Mouse (Mus musculus): ENCODE results near the gene Aph1a. TPM values are rescaled to one million over a fixed set of nuclear protein-coding genes. Genes with fewer than 3 reads are reported as not detected.

Aph1a gene
- polyA plus RNA-seq, 1 experiment from 2014 or later = 33.3 TPM

- no peaks in the 10 kb centered on the region for H3K9me3 ChIP-seq
- peak overlapping the region; percentile 65 for H3K27ac ChIP-seq (replicated peaks)
- peak overlapping the region; percentile 75 for H3K4me2 ChIP-seq
- ATAC-seq (ENCODE audit: low read depth) = 0 out of 2 replicates have a peak, but pooled peaks have one; percentile 1
- no peak overlapping the region for H3K9ac ChIP-seq
- peaks cover 23% of the 10 kb centered on the region for H3K4me1 ChIP-seq (replicated peaks)
- 0 out of 2 replicates have a peak, but pooled peaks cover under 1% of the 10 kb centered on the region for H3K36me3 ChIP-seq
- H3K27me3 ChIP-seq = no peaks in the 10 kb centered on the region
- 69% methylated on average over 6 of the region's 6 CpGs for WGBS
- H3K4me3 ChIP-seq = peak overlapping the region; percentile 87
These were observed 34.5 kb downstream of the Aph1a start for GRCm38 (mm10) chr3:95928261-95928657.

GRCm38 (mm10) chr3:95928658-95929503, 35.1 kb downstream of the Aph1a start, which contains the start of gene Anp32e:
Gene Anp32e (plus strand): TSS chr3:95929246.
- WGBS = under 1% methylated on average over 49 of the region's 49 CpGs

GRCm38 (mm10) chr3:95929581-95930470, 36.1 kb downstream of the Aph1a start:
- Histone ChIP-seq H3K36me3 (peaks cover 16% of the 10 kb centered on the region), H3K4me3 (peak overlapping the region; percentile 87), H3K27ac (replicated peaks) (peak overlapping the region; percentile 87), H3K4me2 (peak overlapping the region; percentile 75), H3K9me3 (no peaks in the 10 kb centered on the region), H3K4me1 (replicated peaks) (peaks cover 23% of the 10 kb centered on the region), H3K9ac (peak overlapping the region; percentile 88), H3K27me3 (no peaks in the 10 kb centered on the region)
- peak; percentile 64 for ATAC-seq (ENCODE audit: low read depth)
- WGBS = under 1% methylated on average over 102 of the region's 105 CpGs

More at GRCm38 (mm10) chr3:95928658-95929503, 35.1 kb downstream of the Aph1a start, which contains the start of gene Anp32e:
- peak; percentile 99 for ATAC-seq (ENCODE audit: low read depth)
- Histone ChIP-seq H3K36me3 (peaks cover 7% of the 10 kb centered on the region), H3K27ac (replicated peaks) (peak within 1 kb of the TSS; percentile 87), H3K4me1 (replicated peaks) (peaks cover 23% of the 10 kb centered on the region), H3K9me3 (no peaks in the 10 kb centered on the region), H3K9ac (peak within 1 kb of the TSS; percentile 88), H3K27me3 (no peaks in the 10 kb centered on the region), H3K4me3 (peak within 1 kb of the TSS; percentile 87), H3K4me2 (peak within 1 kb of the TSS; percentile 75)

DNA sequence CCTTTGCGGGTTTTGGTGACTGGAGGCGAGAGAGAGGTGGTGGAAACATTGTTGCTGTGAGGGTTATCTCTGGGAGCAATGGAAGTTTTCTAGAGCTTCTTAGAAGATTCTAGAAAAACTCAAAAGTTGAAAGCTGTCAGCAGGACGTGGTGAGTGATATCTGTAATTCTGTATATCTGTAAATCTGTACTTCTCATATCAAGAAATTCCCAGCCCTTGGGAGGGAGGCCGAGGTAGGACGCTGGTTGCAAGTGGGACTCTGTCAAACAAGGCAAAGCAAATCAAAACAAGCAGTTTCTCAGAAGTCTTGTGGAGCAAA, 36.7 kb downstream of the Aph1a start:
- H3K27me3 ChIP-seq = no peaks in the 10 kb centered on the region
- peaks cover 23% of the 10 kb centered on the region for H3K4me1 ChIP-seq (replicated peaks)
- peak overlapping the region; percentile 87 for H3K4me3 ChIP-seq
- H3K4me2 ChIP-seq = peak overlapping the region; percentile 75
- H3K27ac ChIP-seq (replicated peaks) = peak overlapping the region; percentile 87
- H3K9ac ChIP-seq = peak overlapping the region; percentile 88
- no peak for ATAC-seq (ENCODE audit: low read depth)
- WGBS = 5% methylated on average over 5 of the region's 5 CpGs
- H3K9me3 ChIP-seq = no peaks in the 10 kb centered on the region
- H3K36me3 ChIP-seq = peaks cover 22% of the 10 kb centered on the region

- Histone ChIP-seq H3K27ac (replicated peaks) (no peak overlapping the region), H3K9me3 (no peaks in the 10 kb centered on the region), H3K36me3 (peaks cover 25% of the 10 kb centered on the region), H3K9ac (no peak overlapping the region), H3K4me1 (replicated peaks) (peaks cover 23% of the 10 kb centered on the region), H3K4me3 (no peak overlapping the region), H3K4me2 (peak overlapping the region; percentile 75; the same call in 1 of the 2 replicates), H3K27me3 (no peaks in the 10 kb centered on the region)
- WGBS = 90% methylated on average over 1 of the region's 1 CpGs
- ATAC-seq (ENCODE audit: low read depth) = no peak
These were observed 37.7 kb downstream of the Aph1a start for GRCm38 (mm10) chr3:95931471-95931870.

DNA sequence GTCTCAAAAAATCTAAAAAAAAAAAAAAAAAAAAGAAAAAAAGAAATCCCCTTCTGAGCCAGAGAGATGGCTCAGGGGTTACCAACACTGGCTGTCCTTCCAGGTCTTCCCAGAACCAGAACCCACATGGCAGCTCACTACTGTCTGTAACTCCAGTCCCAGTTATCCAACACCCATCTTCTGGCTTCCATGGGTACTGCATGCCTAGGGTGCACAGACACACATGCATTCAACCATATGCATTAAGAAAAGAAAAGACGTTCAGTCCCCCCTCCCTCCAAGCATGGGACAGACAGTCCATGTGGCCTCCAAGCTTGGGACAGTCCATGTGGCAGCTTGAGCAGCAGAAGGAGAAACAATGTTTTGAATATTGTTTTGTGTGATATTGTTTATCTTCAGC, 38.4 kb downstream of the Aph1a start:
- no peak overlapping the region for H3K4me2 ChIP-seq
- no peak for ATAC-seq (ENCODE audit: low read depth)

DNA sequence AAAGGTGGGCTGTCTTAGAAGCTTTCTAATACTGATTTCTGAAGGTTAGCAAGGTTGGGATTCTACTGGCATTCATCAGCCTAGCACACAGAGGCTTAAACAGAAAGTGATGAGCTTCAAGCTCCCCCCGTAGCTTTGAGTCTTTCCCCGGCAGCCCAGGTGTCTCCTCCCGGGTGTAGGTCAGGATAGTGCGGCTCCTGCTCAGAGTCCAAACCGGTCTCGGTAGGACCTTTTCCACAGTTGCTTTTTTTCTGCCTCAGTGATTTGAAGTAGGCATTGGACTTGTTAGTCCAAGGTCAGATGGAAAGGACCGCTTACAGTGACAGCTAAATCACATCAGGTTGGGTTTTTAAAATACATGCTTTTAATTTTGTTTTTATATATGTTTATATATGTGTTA, 38.8 kb downstream of the Aph1a start:
- no peaks in the 10 kb centered on the region for H3K9me3 ChIP-seq
- peaks cover 36% of the 10 kb centered on the region for H3K36me3 ChIP-seq
- no peak overlapping the region for H3K27ac ChIP-seq (replicated peaks)
- H3K4me1 ChIP-seq (replicated peaks) = peaks cover 23% of the 10 kb centered on the region
- H3K4me2 ChIP-seq = no peak overlapping the region
- no peak overlapping the region for H3K9ac ChIP-seq
- WGBS = 92% methylated on average over 7 of the region's 7 CpGs
- no peaks in the 10 kb centered on the region for H3K27me3 ChIP-seq
- H3K4me3 ChIP-seq = no peak overlapping the region
- ATAC-seq (ENCODE audit: low read depth) = no peak

More for the DNA sequence above, 38.4 kb downstream of the Aph1a start:
- Histone ChIP-seq H3K27ac (replicated peaks) (no peak overlapping the region), H3K27me3 (no peaks in the 10 kb centered on the region), H3K36me3 (peaks cover 32% of the 10 kb centered on the region), H3K9me3 (no peaks in the 10 kb centered on the region), H3K4me1 (replicated peaks) (peaks cover 23% of the 10 kb centered on the region), H3K9ac (no peak overlapping the region), H3K4me3 (no peak overlapping the region)
- 56% methylated on average over 1 of the region's 1 CpGs for WGBS

GRCm38 (mm10) chr3:95933111-95933750, 39.5 kb downstream of the Aph1a start:
- no peak for ATAC-seq (ENCODE audit: low read depth)
- no peak overlapping the region for H3K27ac ChIP-seq (replicated peaks)
- no peaks in the 10 kb centered on the region for H3K9me3 ChIP-seq
- H3K9ac ChIP-seq = no peak overlapping the region
- H3K4me1 ChIP-seq (replicated peaks) = peaks cover 23% of the 10 kb centered on the region
- 91% methylated on average over 7 of the region's 7 CpGs for WGBS
- no peak overlapping the region for H3K4me3 ChIP-seq
- no peaks in the 10 kb centered on the region for H3K27me3 ChIP-seq
- H3K36me3 ChIP-seq = peaks cover 42% of the 10 kb centered on the region
- no peak overlapping the region for H3K4me2 ChIP-seq

GRCm38 (mm10) chr3:95934448-95934847, 40.7 kb downstream of the Aph1a start:
- H3K9ac ChIP-seq = no peak overlapping the region
- peaks cover 23% of the 10 kb centered on the region for H3K4me1 ChIP-seq (replicated peaks)
- no peak for ATAC-seq (ENCODE audit: low read depth)
- WGBS = 98% methylated on average over 1 of the region's 1 CpGs
- H3K4me2 ChIP-seq = no peak overlapping the region
- peaks cover 55% of the 10 kb centered on the region for H3K36me3 ChIP-seq
- no peak overlapping the region for H3K27ac ChIP-seq (replicated peaks)
- H3K9me3 ChIP-seq = no peaks in the 10 kb centered on the region
- H3K27me3 ChIP-seq = no peaks in the 10 kb centered on the region
- H3K4me3 ChIP-seq = no peak overlapping the region

DNA sequence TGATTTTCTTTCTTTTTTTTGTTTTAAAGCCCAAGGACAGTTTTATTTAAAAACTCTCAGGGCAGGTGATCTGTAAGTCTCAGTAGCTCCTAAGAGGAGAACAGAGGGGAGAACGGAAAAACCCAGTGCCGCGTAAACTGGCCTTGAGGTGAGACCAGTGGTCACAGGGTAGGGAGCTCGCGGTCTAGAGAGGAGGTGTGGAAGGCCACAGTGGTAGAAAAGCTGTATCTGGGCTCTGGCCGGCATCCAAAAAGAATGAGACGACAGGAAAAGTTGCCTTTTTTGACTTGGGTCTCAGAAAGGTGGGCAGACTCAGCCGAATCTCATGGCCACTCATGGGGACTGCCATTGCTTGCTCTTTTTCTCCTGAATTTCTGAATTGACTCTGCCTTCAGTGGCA, 44.4 kb downstream of the Aph1a start:
- H3K9ac ChIP-seq = no peak overlapping the region
- no peak overlapping the region for H3K27ac ChIP-seq (replicated peaks)
- H3K4me3 ChIP-seq = no peak overlapping the region
- no peak overlapping the region for H3K4me2 ChIP-seq
- WGBS = 99% methylated on average over 8 of the region's 8 CpGs
- no peaks in the 10 kb centered on the region for H3K27me3 ChIP-seq
- ATAC-seq (ENCODE audit: low read depth) = no peak
- peaks cover 89% of the 10 kb centered on the region for H3K36me3 ChIP-seq
- no peaks in the 10 kb centered on the region for H3K4me1 ChIP-seq (replicated peaks)
- H3K9me3 ChIP-seq = no peaks in the 10 kb centered on the region

- Histone ChIP-seq H3K9me3 (no peaks in the 10 kb centered on the region), H3K4me3 (no peak overlapping the region), H3K9ac (no peak overlapping the region), H3K4me1 (replicated peaks) (no peaks in the 10 kb centered on the region), H3K36me3 (peaks cover 87% of the 10 kb centered on the region), H3K27me3 (no peaks in the 10 kb centered on the region), H3K27ac (replicated peaks) (no peak overlapping the region), H3K4me2 (no peak overlapping the region)
- ATAC-seq (ENCODE audit: low read depth) = no peak
- WGBS = 92% methylated on average over 15 of the region's 15 CpGs
These were observed 45.1 kb downstream of the Aph1a start for GRCm38 (mm10) chr3:95938835-95939234.

Measured in neural tube, embryonic 13.5 days (tissue).